Mouse (Mus musculus) thymus, postnatal 0 days (tissue): ENCODE measurements around the gene Nova2. TPM values are rescaled to one million over a fixed set of nuclear protein-coding genes. Genes with fewer than 3 reads are reported as not detected.

Experiments
- DNase-seq: peaks from one replicate; pipeline ENCODE4 v3.0.0-alpha.2; 2015; ENCODE audit warnings: low spot score
- polyA plus RNA-seq: library from polyadenylated mRNA; unstranded; fragments of >200 nt; fragmentation: Nextera tagmentation; extraction: Ambion mirVana; gene quantifications from 2 replicates; pipeline ENCODE4 v1.2.1, GENCODE M21; 2015

Gene Nova2
- polyA plus RNA-seq, 1 experiment from 2014 or later: 0.17 TPM

DNA sequence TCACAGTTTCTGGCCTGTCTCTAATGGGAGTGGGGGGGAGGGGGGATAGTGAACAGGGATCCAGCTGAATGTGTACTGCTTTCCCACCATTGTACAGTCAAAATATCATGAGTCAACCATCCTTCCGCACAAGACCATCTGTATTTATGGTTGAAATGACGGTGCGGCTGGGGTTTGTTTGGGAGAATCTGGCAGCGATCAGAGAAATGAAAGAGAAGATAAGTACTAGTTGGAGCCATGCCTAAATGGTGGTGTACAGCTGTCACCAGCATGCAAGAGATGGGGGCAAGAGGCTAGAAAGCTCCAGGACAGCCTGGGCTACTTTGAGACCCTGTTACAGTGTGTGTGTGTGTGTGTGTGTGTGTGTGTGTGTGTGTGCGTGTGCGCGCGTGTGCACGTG, 52.7 kb downstream of the Nova2 start:
- no peak for DNase-seq

DNA sequence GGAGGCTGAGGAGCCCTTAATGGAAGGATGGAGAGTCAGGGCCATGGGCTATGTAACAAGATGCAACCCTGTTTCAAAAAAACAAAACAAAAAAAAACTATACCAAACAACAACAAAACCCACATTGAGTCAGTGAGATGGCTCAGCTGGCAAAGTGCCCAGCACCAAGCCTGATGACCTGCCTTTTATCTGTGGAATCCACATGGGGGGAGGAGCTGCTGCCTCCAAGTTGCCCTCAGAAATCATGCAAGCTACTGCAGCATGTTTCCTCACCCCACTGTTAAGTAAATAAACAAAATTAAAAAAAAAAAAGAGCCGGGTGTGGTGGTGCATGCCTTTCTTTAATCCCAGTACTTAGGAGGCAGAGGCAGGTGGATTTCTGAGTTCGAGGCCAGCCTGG, 60.8 kb downstream of the Nova2 start:
- DNase-seq: no peak

DNA sequence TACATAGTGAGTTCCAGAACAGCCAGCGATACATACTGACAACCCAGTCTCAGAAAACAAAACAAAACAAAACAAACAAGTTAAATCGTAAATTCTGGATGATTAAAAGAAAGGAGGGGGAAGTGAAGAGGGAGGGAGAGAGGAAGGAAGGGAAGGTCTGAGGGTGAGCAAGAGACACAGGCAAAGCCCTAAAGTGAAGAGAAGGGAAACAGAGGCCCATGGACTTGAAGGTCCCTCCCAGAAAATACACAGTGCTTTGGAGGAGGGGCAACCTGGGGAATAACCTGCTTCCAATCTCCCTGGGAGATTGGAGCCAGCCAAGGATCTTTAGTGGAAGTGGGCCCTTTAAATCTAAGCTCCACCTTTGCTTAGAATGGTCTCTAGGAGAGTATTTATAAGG, 61.4 kb downstream of the Nova2 start, which contains the start of gene Nanos2:
Gene Nanos2, plus strand, starts transcription at position 301 of the 400 bp plus-strand sequence.
- no peak for DNase-seq

DNA sequence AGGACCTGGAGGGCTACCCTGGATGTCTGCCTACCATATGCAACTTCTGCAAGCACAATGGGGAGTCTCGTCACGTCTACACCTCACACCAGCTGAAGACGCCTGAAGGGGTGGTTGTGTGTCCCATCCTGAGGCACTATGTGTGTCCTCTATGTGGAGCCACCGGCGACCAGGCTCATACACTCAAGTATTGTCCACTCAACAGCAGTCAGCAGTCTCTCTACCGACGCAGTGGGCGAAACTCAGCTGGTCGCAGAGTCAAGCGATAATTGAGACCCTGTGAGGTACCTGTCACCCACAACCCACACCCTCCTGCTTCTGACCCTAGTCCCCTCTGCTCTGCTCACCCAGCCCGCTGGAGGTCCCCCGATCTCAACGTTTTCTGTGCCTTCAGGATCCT, 62.1 kb downstream of the Nova2 start:
- DNase-seq: no peak

DNA sequence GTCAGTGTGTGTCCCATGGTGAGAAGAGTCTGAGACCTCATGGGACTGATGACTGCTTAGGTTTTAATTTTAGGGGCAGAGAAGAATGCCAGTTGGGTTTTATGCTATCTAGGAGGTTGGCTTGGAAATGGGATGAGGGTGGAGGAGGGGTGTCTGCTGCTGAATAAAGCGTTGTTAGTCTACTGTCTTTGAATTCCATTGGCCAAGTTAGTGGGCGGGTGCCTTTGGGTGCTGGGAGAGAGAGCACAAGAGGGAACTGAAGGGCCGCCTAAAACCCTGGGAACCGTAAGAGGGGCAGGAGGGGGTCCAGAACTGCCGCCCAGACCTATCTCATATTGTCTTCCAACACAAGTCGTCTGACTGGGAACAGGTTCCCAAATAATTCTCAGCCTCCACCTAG, 63.1 kb downstream of the Nova2 start:
- DNase-seq: no peak

DNA sequence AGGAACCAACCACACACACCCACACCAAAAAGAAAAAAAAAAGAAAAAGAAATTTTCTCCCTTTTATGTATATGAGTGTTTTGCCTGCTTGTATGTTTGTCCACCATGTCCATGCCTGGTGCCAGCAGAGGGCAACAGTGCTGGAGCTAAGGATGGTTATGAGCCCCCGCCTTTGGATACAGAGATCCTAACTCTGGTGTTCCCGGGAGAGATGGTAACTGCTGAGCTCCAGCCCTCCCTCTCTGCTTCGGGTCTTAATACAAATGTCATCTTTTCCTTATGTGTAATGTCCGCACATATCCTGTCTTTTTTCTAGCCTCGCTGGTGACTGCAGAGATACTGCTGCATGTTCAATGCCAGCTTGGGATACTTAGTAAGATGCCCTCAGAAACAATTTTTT, 64.3 kb downstream of the Nova2 start:
- DNase-seq: no peak

DNA sequence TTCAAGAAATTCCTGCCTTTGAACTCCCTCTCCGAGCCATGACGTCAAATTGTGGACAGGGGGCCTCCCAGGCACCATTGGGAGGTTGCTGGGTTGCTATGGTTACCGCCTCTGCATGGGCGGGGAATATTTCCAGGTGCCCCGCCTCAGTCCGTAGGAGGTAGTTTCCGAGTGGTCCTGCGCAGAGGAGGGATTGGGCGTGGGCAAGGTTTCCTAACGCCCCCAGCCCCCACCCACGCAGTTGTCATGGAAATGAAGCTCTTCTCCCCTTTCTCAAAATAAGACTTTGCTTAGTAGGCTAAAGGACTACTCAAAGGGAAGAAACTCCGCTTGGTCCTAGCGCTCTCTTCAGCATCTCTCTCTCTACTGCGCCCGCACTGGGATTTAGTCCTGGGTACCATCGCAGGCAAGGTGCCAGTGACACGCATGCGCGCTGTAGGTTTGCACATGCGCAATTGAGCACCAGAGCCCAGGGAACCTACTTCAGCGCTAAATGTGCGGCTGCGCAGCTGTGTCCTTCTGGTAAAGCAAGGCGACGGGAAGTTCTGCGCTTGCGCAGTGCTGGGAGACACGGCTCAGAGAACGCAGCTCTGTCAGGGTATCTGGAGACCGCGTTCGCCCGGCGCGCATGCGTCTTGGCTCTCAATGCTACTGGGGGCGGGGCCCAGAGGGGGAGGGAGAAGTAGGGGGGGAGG, 65.1 kb downstream of the Nova2 start, which contains the start of gene Mypop:
Gene Mypop, plus strand, starts transcription at position 645 of the 695 bp plus-strand sequence.
- peak; percentile 100 for DNase-seq

DNA sequence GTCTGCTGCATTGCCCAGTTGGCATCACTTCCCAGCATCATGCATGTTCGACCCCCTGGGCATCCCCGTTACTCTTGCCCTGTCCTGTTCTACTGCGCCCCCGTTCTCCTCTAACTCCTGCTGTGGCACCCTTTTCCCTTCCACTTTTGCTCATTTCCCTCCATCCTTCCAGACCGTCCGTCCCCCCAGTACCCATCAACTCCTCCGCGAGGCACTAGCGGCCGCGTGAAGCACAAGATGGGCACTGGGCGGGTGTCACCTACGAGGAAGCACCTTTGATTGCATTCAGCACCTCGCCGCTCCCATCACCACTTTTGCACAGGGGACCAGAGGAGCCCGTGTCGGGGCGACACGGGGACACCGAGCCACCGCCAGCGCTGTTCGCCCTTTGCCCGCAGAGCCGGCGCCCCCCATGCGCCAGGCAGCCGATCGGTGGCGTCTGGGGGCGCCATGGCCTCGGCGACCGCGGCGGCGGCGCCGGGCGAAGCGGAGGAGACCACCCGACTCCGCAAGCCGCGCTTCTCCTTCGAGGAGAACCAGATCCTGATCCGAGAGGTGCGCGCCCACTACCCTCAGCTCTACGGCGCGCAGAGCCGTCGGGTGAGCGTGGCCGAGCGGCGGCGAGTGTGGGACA, 66.1 kb downstream of the Nova2 start:
- DNase-seq: peak; percentile 30

DNA sequence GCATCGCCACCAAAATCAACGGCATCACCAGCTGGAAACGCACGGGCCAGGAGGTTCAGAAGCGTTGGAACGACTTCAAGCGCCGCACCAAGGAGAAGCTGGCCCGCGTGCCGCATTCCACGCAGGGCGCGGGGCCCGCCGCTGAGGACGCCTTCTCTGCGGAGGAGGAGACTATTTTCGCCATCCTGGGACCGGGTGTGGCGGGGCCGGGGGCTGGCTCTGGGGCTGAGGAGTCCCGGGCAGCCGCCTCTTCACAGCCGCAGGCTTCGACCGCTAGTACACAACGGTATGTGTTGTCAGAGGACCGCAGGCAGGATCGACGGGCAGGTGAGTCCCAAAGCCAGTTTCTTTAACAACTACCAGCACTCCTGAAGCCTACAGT, 66.6 kb downstream of the Nova2 start:
- no peak for DNase-seq

DNA sequence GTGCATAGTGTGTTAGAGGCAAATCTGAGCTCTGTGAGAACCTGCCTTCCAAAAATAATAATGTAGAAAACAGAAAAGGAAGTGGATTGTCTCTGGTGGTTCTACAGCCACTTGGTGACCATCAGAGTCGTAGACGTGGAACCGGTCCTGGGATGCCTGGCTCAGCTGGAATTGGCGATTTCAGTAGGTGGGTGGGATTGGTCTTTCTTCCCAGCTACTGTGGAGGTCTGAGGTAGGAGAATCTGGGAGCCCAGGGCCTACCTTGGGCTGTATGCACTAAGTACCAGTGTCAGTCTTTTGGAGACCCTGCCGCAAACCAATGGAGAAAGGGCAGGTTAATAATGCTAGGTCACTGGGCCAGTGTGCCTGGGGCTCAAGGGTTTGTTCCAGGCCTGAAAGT, 67.3 kb downstream of the Nova2 start:
- DNase-seq: no peak

DNA sequence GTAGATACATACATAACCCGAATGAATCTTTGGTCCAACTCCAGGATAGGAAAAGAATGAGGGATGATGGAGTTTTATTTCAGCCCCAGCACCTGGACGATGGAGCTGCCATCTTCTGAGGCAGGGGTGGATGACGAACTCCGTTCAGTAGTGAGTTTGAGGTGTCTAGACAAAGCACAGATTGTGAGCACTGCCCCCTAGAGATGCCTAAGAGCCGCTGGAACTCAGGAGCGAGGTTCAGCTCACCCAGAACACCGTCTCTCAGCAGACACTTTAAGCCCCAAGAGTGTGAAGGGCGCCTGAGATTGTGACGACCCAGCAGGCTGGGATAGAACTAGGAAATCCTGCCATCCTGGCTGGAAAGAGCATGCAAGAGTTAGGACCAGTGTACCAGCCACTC, 73.1 kb downstream of the Nova2 start:
- DNase-seq: no peak

DNA sequence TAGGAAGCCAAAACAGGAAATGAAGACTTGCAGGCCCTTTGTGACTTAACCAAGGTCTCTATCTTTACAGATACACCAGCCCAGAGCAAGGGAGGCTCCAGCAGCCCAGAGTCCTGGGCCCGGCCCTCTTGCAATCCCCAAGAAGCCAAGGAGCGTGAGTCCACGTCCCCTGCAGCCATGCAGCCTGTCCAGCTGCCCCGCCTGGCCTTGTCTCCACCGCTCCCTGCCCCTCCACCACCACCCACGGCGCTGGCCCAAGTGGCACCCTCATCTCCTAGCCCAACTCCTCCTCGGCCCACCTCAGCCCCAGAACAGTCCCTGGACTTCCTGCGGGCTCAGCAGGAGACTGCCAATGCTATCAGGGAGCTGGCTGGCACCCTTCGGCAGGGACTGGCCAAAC, 74.7 kb downstream of the Nova2 start:
- peak; percentile 34 for DNase-seq

DNA sequence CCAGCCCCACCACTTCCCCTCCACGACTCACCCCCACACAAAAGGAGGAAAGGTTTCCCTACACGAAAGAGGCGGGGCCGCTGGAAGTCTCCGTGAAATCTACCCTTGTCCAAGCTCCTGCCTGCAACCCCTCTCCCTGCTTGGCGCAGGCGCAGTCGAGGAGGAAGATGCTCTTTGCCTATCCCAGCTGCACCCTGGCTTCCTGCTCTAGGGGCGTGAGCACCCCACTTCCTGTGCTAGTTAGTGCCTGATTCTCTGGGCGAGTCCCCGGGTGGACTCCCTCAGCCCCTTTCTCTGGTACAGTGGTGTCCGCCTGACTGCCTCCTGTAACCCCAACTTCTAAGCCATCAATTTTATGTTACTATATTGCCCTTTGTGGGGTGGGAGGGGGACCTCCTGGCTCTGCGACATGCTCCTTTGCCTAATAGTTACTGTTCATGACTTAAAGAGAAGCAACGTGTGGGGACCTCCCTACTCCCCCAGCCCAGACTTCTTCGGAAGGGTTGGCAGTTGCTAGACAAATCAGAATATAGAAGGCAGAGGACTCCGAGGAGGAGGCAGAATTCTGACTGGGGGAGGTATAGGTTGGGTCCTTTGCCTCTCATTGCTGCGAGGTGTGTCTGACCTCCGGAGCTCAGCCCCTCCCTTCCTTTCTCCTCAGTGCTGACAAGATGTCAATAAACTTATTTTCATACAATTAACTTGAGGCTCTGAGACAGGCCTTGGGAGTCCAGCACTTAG, 75.5 kb downstream of the Nova2 start:
- peak; percentile 94 for DNase-seq

DNA sequence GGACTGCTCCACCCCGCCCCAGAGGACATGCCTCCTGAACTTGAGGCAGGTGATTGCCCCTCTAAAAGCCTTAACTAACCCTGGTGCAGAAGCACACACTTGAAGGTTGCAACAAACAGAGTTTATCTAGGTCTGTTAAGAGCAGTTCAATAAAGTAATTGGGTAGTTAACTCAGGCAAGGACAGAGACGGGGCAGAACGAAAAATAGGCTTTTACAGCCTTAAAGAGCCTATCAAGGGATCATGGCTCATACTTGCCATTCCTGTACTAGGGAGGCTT, 76.1 kb downstream of the Nova2 start:
- DNase-seq: no peak

DNA sequence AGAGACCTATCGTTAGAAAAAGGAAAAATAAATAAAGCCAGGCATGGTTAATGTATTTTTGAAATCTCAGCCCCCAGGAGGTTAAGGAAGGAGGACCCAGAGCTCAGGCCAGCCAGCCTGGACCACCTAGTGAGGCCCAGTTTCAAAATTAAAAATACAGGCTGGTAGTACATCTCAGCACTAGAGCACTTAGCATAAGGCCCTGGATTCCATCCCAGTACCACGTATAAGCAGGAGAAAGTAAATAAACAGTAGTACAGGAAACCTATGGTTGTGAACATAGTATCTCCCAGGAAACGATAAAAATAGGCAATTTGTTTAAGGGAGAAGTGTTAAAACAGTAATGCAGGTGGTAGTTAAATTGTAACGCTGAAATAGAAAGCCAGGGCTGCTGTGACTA, 76.4 kb downstream of the Nova2 start:
- DNase-seq: no peak

DNA sequence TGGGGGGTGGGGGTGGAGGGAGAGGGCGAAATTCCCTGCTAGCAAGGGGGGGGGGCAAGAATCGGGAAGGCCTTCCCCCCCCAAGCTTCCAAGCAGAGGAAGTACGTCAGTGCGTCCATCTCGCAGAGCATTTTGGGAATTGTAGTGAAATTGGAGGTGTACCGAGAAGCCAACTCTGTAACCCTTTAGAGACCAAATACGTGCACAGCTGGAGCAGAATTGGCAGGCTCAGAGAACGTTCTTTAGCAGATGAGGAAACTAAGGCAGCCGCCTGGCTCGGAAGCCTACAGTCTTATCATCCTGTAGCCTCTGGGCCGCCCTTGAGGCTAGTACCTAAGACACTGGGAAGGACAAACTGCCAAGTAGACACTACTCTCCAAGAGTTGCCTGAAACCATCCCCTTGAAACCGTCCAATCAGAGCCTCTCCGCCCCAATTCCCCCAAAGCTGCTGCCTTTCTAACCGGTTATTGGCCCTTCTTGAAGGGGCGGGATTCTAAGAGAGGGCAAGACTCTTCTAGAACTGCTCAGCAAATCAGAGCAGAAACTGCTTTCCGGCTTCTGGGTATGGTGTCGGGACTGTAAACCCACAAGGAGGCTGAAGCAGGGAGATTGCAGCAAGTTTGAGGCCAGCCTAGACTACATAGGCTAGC, 77.3 kb downstream of the Nova2 start:
- DNase-seq: peak; percentile 86

DNA sequence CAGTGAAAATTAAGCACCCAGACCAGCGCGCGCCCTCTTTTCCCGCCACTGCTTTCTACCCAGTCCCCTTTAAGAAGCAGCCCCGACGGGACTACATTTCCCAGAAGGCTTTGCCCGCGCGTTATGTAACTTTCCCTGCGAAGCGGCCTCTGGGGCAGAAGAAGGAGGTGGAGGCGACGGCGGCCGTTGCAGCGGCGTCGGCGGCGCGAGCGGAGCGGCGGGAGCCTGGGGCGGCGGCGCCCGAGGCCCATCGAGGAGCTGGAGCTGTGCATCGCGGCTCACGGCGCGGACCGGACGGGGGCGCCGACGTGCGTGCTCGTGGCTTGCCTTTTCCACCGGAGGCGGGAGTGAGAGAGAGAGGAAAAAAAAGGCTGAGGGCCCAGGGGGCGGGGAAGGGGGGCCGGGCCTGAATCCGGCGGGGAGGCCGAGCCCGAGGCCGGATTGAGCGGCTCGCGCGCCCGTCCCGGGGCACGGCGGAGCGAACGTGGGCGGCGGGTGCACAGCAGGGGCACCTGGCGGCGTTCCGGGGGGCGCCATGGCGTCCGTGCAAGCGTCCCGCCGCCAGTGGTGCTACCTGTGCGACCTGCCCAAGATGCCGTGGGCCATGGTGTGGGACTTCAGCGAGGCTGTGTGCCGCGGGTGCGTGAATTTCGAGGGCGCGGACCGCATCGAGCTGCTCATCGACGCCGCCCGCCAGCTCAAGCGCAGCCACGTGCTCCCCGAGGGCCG, 78.4 kb downstream of the Nova2 start, which contains the start of gene Irf2bp1:
Gene Irf2bp1, plus strand, starts transcription at position 143 of the 729 bp plus-strand sequence.
- peak; percentile 93 for DNase-seq

DNA sequence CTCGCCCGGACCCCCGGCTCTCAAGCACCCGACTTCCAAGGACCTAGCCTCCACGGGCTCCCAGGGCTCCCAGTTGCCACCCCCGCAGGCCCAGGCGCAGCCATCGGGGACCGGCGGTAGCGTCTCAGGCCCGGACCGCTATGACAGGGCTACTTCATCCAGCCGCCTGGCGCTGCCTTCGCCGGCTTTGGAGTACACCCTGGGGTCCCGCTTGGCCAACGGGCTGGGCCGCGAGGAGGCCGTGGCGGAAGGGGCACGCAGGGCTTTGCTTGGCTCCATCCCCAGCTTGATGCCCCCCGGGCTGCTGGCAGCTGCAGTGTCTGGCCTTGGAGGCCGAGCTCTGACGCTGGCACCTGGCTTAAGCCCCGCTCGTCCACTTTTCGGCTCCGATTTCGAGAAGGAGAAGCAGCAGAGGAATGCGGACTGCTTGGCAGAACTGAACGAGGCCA, 79.0 kb downstream of the Nova2 start:
- DNase-seq: no peak

DNA sequence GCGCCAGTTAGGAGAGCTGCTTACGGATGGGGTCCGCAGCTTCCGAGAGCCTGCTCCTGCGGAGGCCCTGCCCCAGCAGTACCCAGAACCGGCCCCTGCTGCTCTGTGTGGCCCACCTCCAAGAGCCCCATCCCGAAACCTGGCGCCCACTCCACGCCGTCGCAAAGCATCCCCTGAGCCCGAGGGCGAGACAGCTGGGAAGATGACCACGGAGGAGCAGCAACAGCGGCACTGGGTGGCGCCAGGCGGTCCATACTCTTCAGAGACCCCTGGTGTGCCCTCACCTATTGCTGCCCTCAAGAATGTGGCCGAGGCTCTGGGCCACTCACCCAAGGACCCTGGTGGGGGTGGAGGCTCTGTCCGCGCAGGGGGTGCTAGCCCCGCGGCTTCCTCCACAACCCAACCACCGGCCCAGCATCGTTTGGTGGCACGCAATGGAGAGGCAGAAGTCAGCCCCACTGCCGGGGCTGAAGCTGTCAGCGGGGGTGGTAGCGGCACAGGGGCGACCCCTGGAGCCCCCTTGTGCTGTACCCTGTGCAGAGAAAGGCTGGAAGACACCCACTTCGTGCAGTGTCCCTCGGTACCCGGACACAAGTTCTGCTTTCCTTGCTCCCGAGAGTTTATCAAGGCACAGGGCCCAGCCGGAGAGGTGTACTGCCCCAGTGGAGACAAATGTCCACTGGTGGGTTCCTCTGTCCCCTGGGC, 79.9 kb downstream of the Nova2 start:
- DNase-seq: no peak

DNA sequence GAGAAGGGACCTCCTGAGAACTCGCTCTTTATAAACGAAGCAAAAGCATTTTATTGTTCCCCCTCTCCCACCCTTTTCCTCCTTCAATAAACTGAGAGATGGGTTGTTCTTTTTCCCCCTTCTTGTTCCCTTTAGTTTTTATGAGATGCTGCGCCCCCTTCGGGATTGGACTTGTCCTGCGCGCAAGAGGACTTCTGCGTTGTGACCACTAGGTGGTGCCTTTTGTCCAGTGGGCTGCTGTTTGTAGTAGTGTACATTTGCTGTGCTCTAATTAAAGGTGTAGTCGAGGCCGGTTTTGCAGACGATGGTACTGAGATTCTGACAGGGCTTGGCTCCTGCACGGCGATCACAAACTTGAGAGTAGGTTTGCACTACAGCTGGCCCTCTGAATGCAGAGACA, 80.8 kb downstream of the Nova2 start:
- peak; percentile 83 for DNase-seq
